In the genomic region with DNA sequence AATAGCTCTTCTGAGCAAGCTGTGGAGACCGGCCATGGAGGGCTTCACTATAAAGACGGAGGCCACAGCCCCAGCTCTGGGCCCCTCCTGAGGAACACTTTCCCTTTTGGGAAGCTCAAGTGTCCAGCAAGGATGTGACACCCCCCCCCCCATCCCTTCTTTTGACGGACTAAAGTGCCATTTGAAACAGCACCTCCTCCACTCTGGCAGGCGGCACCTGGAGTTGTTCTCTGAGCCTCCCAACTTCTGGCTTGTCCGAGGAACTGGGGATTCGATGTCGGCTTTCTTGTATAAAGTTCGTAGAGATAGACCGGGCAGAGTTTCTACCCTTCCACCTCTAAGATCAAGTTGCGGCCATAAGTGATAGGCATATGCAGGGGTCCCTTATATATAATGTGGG, we compare ENCODE assay signal across 8 mouse cellular contexts.
DNase-seq lines count a peak whose midpoint lies in the region; ATAC-seq and TF ChIP-seq lines count a peak whose summit lies in the region.

No protein-coding gene starts in this region.

- no peaks in the 10 kb centered on the region for H3K36me3 ChIP-seq in lung, embryonic 14.5 days (ENCODE audit: insufficient read depth)
- H3K36me3 ChIP-seq in embryonic facial prominence, embryonic 14.5 days (ENCODE audit: control insufficient read depth, insufficient read depth, low read length): no peaks in the 10 kb centered on the region
- no peaks in the 10 kb centered on the region for H3K36me3 ChIP-seq in intestine, embryonic 16.5 days (ENCODE audit: control insufficient read depth, insufficient read depth, low read length)
- no peaks in the 10 kb centered on the region for H3K36me3 ChIP-seq in neural tube, embryonic 13.5 days

- no peak for DNase-seq in lung, embryonic 14.5 days
- DNase-seq in lung, postnatal 4 days: no peak
- DNase-seq in embryonic facial prominence, embryonic 14.5 days (ENCODE audit: low spot score): no peak
- DNase-seq in ovary, postnatal 10 days (ENCODE audit: low spot score): no peak
- DNase-seq in ovary, adult 18-20 months (ENCODE audit: low spot score): no peak

- peak; percentile 25 for ATAC-seq in lung, embryonic 14.5 days (ENCODE audit: insufficient read depth)
- ATAC-seq in embryonic facial prominence, embryonic 14.5 days (ENCODE audit: low read depth): no peak
- ATAC-seq in intestine, embryonic 16.5 days: peak; percentile 19
- ATAC-seq in neural tube, embryonic 13.5 days (ENCODE audit: low read depth): peak; percentile 14; the same call in 1 of the 2 replicates
- no peak for ATAC-seq in inflammation-experienced regulatory T-cells, adult 6 months

- H3K4me1 ChIP-seq in lung, embryonic 14.5 days (ENCODE audit: insufficient read depth): peaks cover 4% of the 10 kb centered on the region; the same call in 1 of the 2 replicates
- peaks cover 13% of the 10 kb centered on the region for H3K4me1 ChIP-seq in embryonic facial prominence, embryonic 14.5 days (ENCODE audit: control insufficient read depth, insufficient read depth, low read length)
- H3K4me1 ChIP-seq in intestine, embryonic 16.5 days (ENCODE audit: control insufficient read depth, insufficient read depth, low read length): peaks cover 23% of the 10 kb centered on the region
- peaks cover 37% of the 10 kb centered on the region for H3K4me1 ChIP-seq in neural tube, embryonic 13.5 days (replicated peaks)

- no peak for TF ChIP-seq CTCF in lung, embryonic 14.5 days (IDR thresholded peaks at IDR 0.05; ENCODE audit: low read depth)

- H3K9me3 ChIP-seq in lung, embryonic 14.5 days (ENCODE audit: low read depth, low read length): no peaks in the 10 kb centered on the region
- no peaks in the 10 kb centered on the region for H3K9me3 ChIP-seq in embryonic facial prominence, embryonic 14.5 days (ENCODE audit: control insufficient read depth, low read length)
- H3K9me3 ChIP-seq in intestine, embryonic 16.5 days (ENCODE audit: control insufficient read depth, low read length): no peaks in the 10 kb centered on the region
- no peaks in the 10 kb centered on the region for H3K9me3 ChIP-seq in neural tube, embryonic 13.5 days

- peaks cover 9% of the 10 kb centered on the region; the same call in 1 of the 2 replicates for H3K27me3 ChIP-seq in lung, embryonic 14.5 days (ENCODE audit: insufficient read depth, low read length)
- H3K27me3 ChIP-seq in embryonic facial prominence, embryonic 14.5 days (replicated peaks; ENCODE audit: control insufficient read depth, insufficient read depth, low read length): peaks cover 12% of the 10 kb centered on the region; the same call in 1 of the 2 replicates
- H3K27me3 ChIP-seq in intestine, embryonic 16.5 days (replicated peaks; ENCODE audit: control insufficient read depth, insufficient read depth, low read length): no peaks in the 10 kb centered on the region
- H3K27me3 ChIP-seq in neural tube, embryonic 13.5 days: peaks cover 20% of the 10 kb centered on the region

- H3K9ac ChIP-seq in lung, embryonic 14.5 days: peak overlapping the region; percentile 75
- peak overlapping the region; percentile 76 for H3K9ac ChIP-seq in embryonic facial prominence, embryonic 14.5 days (ENCODE audit: low read depth, low read length)
- H3K9ac ChIP-seq in intestine, embryonic 16.5 days (ENCODE audit: low read depth, low read length): peak overlapping the region; percentile 83
- H3K9ac ChIP-seq in neural tube, embryonic 13.5 days: peak overlapping the region; percentile 87

- H3K4me2 ChIP-seq in lung, embryonic 14.5 days: peak overlapping the region; percentile 96
- peak overlapping the region; percentile 95 for H3K4me2 ChIP-seq in embryonic facial prominence, embryonic 14.5 days (ENCODE audit: low read depth, low read length)
- peak overlapping the region; percentile 96 for H3K4me2 ChIP-seq in intestine, embryonic 16.5 days (ENCODE audit: low read depth, low read length)
- H3K4me2 ChIP-seq in neural tube, embryonic 13.5 days: peak overlapping the region; percentile 91

- WGBS in lung, embryonic 14.5 days: 3% methylated on average over 10 of the region's 10 CpGs
- WGBS in embryonic facial prominence, embryonic 14.5 days: 3% methylated on average over 10 of the region's 10 CpGs
- WGBS in intestine, embryonic 16.5 days: 5% methylated on average over 10 of the region's 10 CpGs
- WGBS in neural tube, embryonic 13.5 days: 1% methylated on average over 10 of the region's 10 CpGs

- H3K27ac ChIP-seq in lung, embryonic 14.5 days (ENCODE audit: low read depth): 0 out of 2 replicates have a peak overlapping the region, but pooled peaks have one; percentile 65
- H3K27ac ChIP-seq in embryonic facial prominence, embryonic 14.5 days (replicated peaks; ENCODE audit: low read depth, low read length): no peak overlapping the region
- peak overlapping the region; percentile 61; the same call in 1 of the 2 replicates for H3K27ac ChIP-seq in intestine, embryonic 16.5 days (ENCODE audit: low read length)
- peak overlapping the region; percentile 80 for H3K27ac ChIP-seq in neural tube, embryonic 13.5 days (replicated peaks)

- peak overlapping the region; percentile 69 for H3K4me3 ChIP-seq in lung, embryonic 14.5 days (ENCODE audit: low read depth, low read length)
- peak overlapping the region; percentile 75 for H3K4me3 ChIP-seq in embryonic facial prominence, embryonic 14.5 days (ENCODE audit: low read depth, low read length)
- H3K4me3 ChIP-seq in intestine, embryonic 16.5 days (ENCODE audit: low read length): peak overlapping the region; percentile 82
- H3K4me3 ChIP-seq in neural tube, embryonic 13.5 days: peak overlapping the region; percentile 69

Comparison
In these comparisons a context has a peak if more than half of its experiments do, and no peak if none do; other contexts are left out.
1. ATAC-seq: peak in lung, embryonic 14.5 days (single experiment), intestine, embryonic 16.5 days (single experiment) and neural tube, embryonic 13.5 days (single experiment); none in embryonic facial prominence, embryonic 14.5 days (single experiment) and inflammation-experienced regulatory T-cells, adult 6 months (single experiment).
2. Peak in every context shown above with its lines, with median percentiles within 50 percentile points of each other: H3K4me2 ChIP-seq, H3K4me3 ChIP-seq and H3K9ac ChIP-seq.